Comparison of ENCODE assay signal across 28 mouse cellular contexts in the genomic region with DNA sequence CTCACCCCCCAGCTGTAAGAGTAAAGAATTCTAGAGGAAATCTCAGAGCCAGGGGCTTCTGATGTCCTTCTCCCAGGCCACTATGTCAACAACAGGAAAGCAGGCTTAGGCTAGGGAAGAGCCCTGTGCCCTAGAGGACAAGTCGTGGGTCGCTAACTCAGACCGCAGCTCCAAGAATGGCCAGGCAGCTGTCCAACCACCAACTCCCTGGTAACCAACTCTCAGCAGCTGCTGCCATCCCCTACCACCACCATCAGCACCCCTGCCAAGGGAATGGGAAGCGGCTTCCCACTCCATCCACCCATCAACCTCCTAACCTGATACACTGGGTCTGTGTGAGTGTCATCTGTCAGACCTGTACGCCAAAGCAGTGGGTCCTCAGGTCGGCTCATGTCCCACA. TPM values are rescaled to one million over a fixed set of nuclear protein-coding genes. Genes with fewer than 3 reads are reported as not detected.
A peak's percentile ranks its signal among the peaks of the same experiment; 100 is the strongest.
DNase-seq lines count a peak whose midpoint lies in the region; ATAC-seq and TF ChIP-seq lines count a peak whose summit lies in the region.
"Had no signal": no experiment of that assay in that cellular context is flagged by ENCODE, and none has a peak within 500 bp of the region (broad histone marks: within the 10 kb centered on the region; RNA-seq: fewer than 3 reads in every experiment).

No protein-coding gene starts in this region.

- TF ChIP-seq CTCF in cortical plate, adult 2 months (IDR thresholded peaks at IDR 0.05; ENCODE audit: extremely low read depth, insufficient read depth, low read length): no peak
- TF ChIP-seq CTCF in midbrain, postnatal 0 days (IDR thresholded peaks at IDR 0.05): no peak

- 0 out of 2 replicates have a peak overlapping the region, but pooled peaks have one; percentile 10 for H3K9ac ChIP-seq in midbrain, embryonic 13.5 days (replicated peaks)
- H3K9ac ChIP-seq in midbrain, embryonic 16.5 days (ENCODE audit: low read depth, low read length): no peak overlapping the region
- H3K9ac ChIP-seq in midbrain, postnatal 0 days (replicated peaks; ENCODE audit: low read length, poor library complexity, severe bottlenecking): no peak overlapping the region
- H3K9ac ChIP-seq: heart, embryonic 15.5 days; hindbrain, embryonic 12.5 days; intestine, embryonic 15.5 days; limb, embryonic 15.5 days; liver, embryonic 13.5 days; neural tube, embryonic 12.5 days had no signal

- no peaks in the 10 kb centered on the region for H3K9me3 ChIP-seq in midbrain, embryonic 13.5 days
- H3K9me3 ChIP-seq in midbrain, embryonic 16.5 days (replicated peaks; ENCODE audit: control insufficient read depth, low read length, poor library complexity, severe bottlenecking): no peaks in the 10 kb centered on the region
- no peaks in the 10 kb centered on the region for H3K9me3 ChIP-seq in midbrain, postnatal 0 days (ENCODE audit: low read length)
- H3K9me3 ChIP-seq: embryonic facial prominence, embryonic 13.5 days; forebrain, embryonic 10.5 days; heart, embryonic 10.5 days; heart, embryonic 15.5 days; hindbrain, embryonic 12.5 days; intestine, embryonic 15.5 days; limb, embryonic 10.5 days; limb, embryonic 15.5 days; liver, embryonic 13.5 days; megakaryocyte, embryonic 14.5 days; neural tube, embryonic 12.5 days had no signal

- H3K27ac ChIP-seq in midbrain, embryonic 13.5 days: 0 out of 2 replicates have a peak overlapping the region, but pooled peaks have one; percentile 35
- no peak overlapping the region for H3K27ac ChIP-seq in midbrain, embryonic 16.5 days (ENCODE audit: low read length)
- no peak overlapping the region for H3K27ac ChIP-seq in cortical plate, adult 2 months (ENCODE audit: insufficient read depth, low read length)
- 0 out of 2 replicates have a peak overlapping the region, but pooled peaks have one; percentile 6 for H3K27ac ChIP-seq in midbrain, postnatal 0 days (ENCODE audit: low read depth, low read length)
- H3K27ac ChIP-seq: embryonic facial prominence, embryonic 13.5 days; forebrain, embryonic 10.5 days; heart, embryonic 10.5 days; heart, embryonic 15.5 days; hindbrain, embryonic 12.5 days; hindbrain, postnatal 0 days; intestine, embryonic 15.5 days; limb, embryonic 10.5 days; limb, embryonic 15.5 days; liver, embryonic 13.5 days; neural tube, embryonic 12.5 days had no signal

- H3K4me1 ChIP-seq in midbrain, embryonic 13.5 days (replicated peaks): no peaks in the 10 kb centered on the region
- no peaks in the 10 kb centered on the region for H3K4me1 ChIP-seq in midbrain, embryonic 16.5 days (ENCODE audit: control insufficient read depth, insufficient read depth, low read length)
- no peaks in the 10 kb centered on the region for H3K4me1 ChIP-seq in cortical plate, adult 2 months (ENCODE audit: control insufficient read depth, insufficient read depth, low read length)
- no peaks in the 10 kb centered on the region for H3K4me1 ChIP-seq in midbrain, postnatal 0 days (ENCODE audit: insufficient read depth, low read length)
- H3K4me1 ChIP-seq: embryonic facial prominence, embryonic 13.5 days; heart, embryonic 15.5 days; hindbrain, embryonic 12.5 days; intestine, embryonic 15.5 days; limb, embryonic 10.5 days; limb, embryonic 15.5 days; liver, embryonic 13.5 days; neural tube, embryonic 12.5 days had no signal

- ATAC-seq in midbrain, embryonic 13.5 days: no peak
- no peak for ATAC-seq in midbrain, embryonic 16.5 days
- ATAC-seq in midbrain, postnatal 0 days (ENCODE audit: low FRiP score): no peak
- ATAC-seq: CD4-positive, CD25-positive, alpha-beta regulatory T cell, adult 4 months; forebrain, embryonic 16.5 days had no signal

- 0 out of 2 replicates have a peak, but pooled peaks have one; percentile 17 for TF ChIP-seq POLR2A in cortical plate, adult 2 months (IDR thresholded peaks at IDR 0.05; ENCODE audit: extremely low read depth, insufficient read depth, low read length)

- intact Hi-C loops in left cerebral cortex, postnatal 36 days (cut with DNase I): no loop called here

- 76% methylated on average over 6 of the region's 6 CpGs for WGBS in midbrain, embryonic 13.5 days
- WGBS in midbrain, embryonic 16.5 days: 67% methylated on average over 6 of the region's 6 CpGs
- WGBS in midbrain, postnatal 0 days: 79% methylated on average over 6 of the region's 6 CpGs

- DNase-seq in layer of hippocampus, adult 11-12 months (ENCODE audit: low spot score): peak; percentile 18
- no peak for DNase-seq in layer of hippocampus, postnatal 14 days (ENCODE audit: low spot score in 2 of 2)
- DNase-seq in midbrain, postnatal 0 days (ENCODE audit: low spot score): no peak
- no peak for DNase-seq in left cerebral cortex, postnatal 36 days (ENCODE audit: low spot score in 2 of 2)
- DNase-seq: cerebellum, adult 11 months; cerebellum, adult 9-11 months; gastrocnemius, postnatal 10 days; kidney, adult 2 months; layer of hippocampus, postnatal 36 days; liver, embryonic 13.5 days; lung, adult 18-20 months; spleen, adult 18-20 months had no signal

- no peak overlapping the region for H3K4me3 ChIP-seq in midbrain, embryonic 13.5 days (replicated peaks)
- H3K4me3 ChIP-seq in midbrain, embryonic 16.5 days (ENCODE audit: low read depth, low read length): no peak overlapping the region
- H3K4me3 ChIP-seq in cortical plate, adult 2 months (ENCODE audit: insufficient read depth, low read length): no peak overlapping the region
- H3K4me3 ChIP-seq in midbrain, postnatal 0 days (ENCODE audit: low read depth, low read length): no peak overlapping the region
- H3K4me3 ChIP-seq: embryonic facial prominence, embryonic 13.5 days; forebrain, embryonic 10.5 days; heart, embryonic 10.5 days; heart, embryonic 15.5 days; hindbrain, embryonic 12.5 days; intestine, embryonic 15.5 days; limb, embryonic 10.5 days; limb, embryonic 15.5 days; liver, embryonic 13.5 days; neural tube, embryonic 12.5 days had no signal

- no peaks in the 10 kb centered on the region for H3K27me3 ChIP-seq in midbrain, embryonic 13.5 days
- H3K27me3 ChIP-seq in midbrain, embryonic 16.5 days (ENCODE audit: control insufficient read depth, insufficient read depth, low read depth, low read length): no peaks in the 10 kb centered on the region
- no peaks in the 10 kb centered on the region for H3K27me3 ChIP-seq in midbrain, postnatal 0 days (ENCODE audit: insufficient read depth, low read length)
- H3K27me3 ChIP-seq: embryonic facial prominence, embryonic 13.5 days; heart, embryonic 15.5 days; hindbrain, embryonic 12.5 days; intestine, embryonic 15.5 days; limb, embryonic 15.5 days; liver, embryonic 13.5 days; neural tube, embryonic 12.5 days had no signal

- peaks cover 91% of the 10 kb centered on the region for H3K36me3 ChIP-seq in midbrain, embryonic 13.5 days
- peaks cover 40% of the 10 kb centered on the region for H3K36me3 ChIP-seq in midbrain, embryonic 16.5 days (ENCODE audit: control insufficient read depth, insufficient read depth, low read length)
- H3K36me3 ChIP-seq in midbrain, postnatal 0 days (ENCODE audit: insufficient read depth, low read length): peaks cover 69% of the 10 kb centered on the region

- H3K4me2 ChIP-seq in midbrain, embryonic 13.5 days (replicated peaks): no peak overlapping the region
- H3K4me2 ChIP-seq in midbrain, embryonic 16.5 days (ENCODE audit: low read length): no peak overlapping the region
- no peak overlapping the region for H3K4me2 ChIP-seq in midbrain, postnatal 0 days (ENCODE audit: low read depth, low read length, poor library complexity, severe bottlenecking)
- H3K4me2 ChIP-seq: embryonic facial prominence, embryonic 13.5 days; heart, embryonic 15.5 days; hindbrain, embryonic 12.5 days; intestine, embryonic 15.5 days; limb, embryonic 15.5 days; liver, embryonic 13.5 days; neural tube, embryonic 12.5 days had no signal

RNA-seq across cellular contexts. Expression of a gene that starts 15.7 kb away (rescaled TPM):
- 10 to 100 TPM; 38.0 to 38.3 TPM for total RNA-seq in layer of hippocampus, postnatal 14 days (2021)
- polyA plus RNA-seq in midbrain, embryonic 13.5 days (2015; fragmentation: Nextera tagmentation; extraction: Ambion mirVana): 59.6 and 62.3 TPM in 2 replicates
- 82.5 and 85.9 TPM in 2 replicates for polyA plus RNA-seq in midbrain, embryonic 16.5 days (2015; fragmentation: Nextera tagmentation; extraction: Ambion mirVana)
- polyA plus RNA-seq in cortical plate, adult 2 months (2012; rRNA removed): 50.8 and 51.9 TPM in 2 replicates
- 87.3 and 96.1 TPM in 2 replicates for total RNA-seq in midbrain, postnatal 0 days (2014; rRNA removed)
- 76.2 and 82.7 TPM in 2 replicates for polyA plus RNA-seq in midbrain, postnatal 0 days (2015; fragmentation: Nextera tagmentation; extraction: Ambion mirVana)
- 10 to 100 TPM; 38.6 to 40.8 TPM for total RNA-seq in left cerebral cortex, postnatal 36 days (2021)

RNA-seq across cellular contexts. Expression of a gene that starts 24.2 kb away (rescaled TPM):
- total RNA-seq in layer of hippocampus, postnatal 14 days (2021): 100 to 1,000 TPM; 185 to 190 TPM
- polyA plus RNA-seq in midbrain, embryonic 13.5 days (2015; fragmentation: Nextera tagmentation; extraction: Ambion mirVana): 448 and 482 TPM in 2 replicates
- polyA plus RNA-seq in midbrain, embryonic 16.5 days (2015; fragmentation: Nextera tagmentation; extraction: Ambion mirVana): 314 and 357 TPM in 2 replicates
- polyA plus RNA-seq in cortical plate, adult 2 months (2012; rRNA removed): 153 and 167 TPM in 2 replicates
- 190 and 269 TPM in 2 replicates for total RNA-seq in midbrain, postnatal 0 days (2014; rRNA removed)
- 302 and 345 TPM in 2 replicates for polyA plus RNA-seq in midbrain, postnatal 0 days (2015; fragmentation: Nextera tagmentation; extraction: Ambion mirVana)
- 100 to 1,000 TPM; 180 to 185 TPM for total RNA-seq in left cerebral cortex, postnatal 36 days (2021)

RNA-seq across cellular contexts. Expression of a gene that starts 44.5 kb away (rescaled TPM):
- total RNA-seq in layer of hippocampus, postnatal 14 days (2021): 1 to 10 TPM; 1.2 to 2.3 TPM
- polyA plus RNA-seq in midbrain, embryonic 13.5 days (2015; fragmentation: Nextera tagmentation; extraction: Ambion mirVana): 2.8 and 3.8 TPM in 2 replicates
- 1.5 and 2.1 TPM in 2 replicates for polyA plus RNA-seq in midbrain, embryonic 16.5 days (2015; fragmentation: Nextera tagmentation; extraction: Ambion mirVana)
- polyA plus RNA-seq in cortical plate, adult 2 months (2012; rRNA removed): 2.2 and 2.4 TPM in 2 replicates
- total RNA-seq in midbrain, postnatal 0 days (2014; rRNA removed): 1.7 and 2.4 TPM in 2 replicates
- polyA plus RNA-seq in midbrain, postnatal 0 days (2015; fragmentation: Nextera tagmentation; extraction: Ambion mirVana): 0.73 and 1.2 TPM in 2 replicates
- total RNA-seq in left cerebral cortex, postnatal 36 days (2021): 1 to 10 TPM; 1.1 to 2.9 TPM

Comparison
In these comparisons a context has a peak if more than half of its experiments do, and no peak if none do; other contexts are left out.
1. H3K27ac ChIP-seq: peak in midbrain, embryonic 13.5 days (single experiment) and midbrain, postnatal 0 days (single experiment); none in midbrain, embryonic 16.5 days (single experiment) and cortical plate, adult 2 months (single experiment).